Mouse (Mus musculus): Measurements from ENCODE around the gene Alk. TPM values are rescaled to one million over a fixed set of nuclear protein-coding genes. Genes with fewer than 3 reads are reported as not detected.
A peak's percentile ranks its signal among the peaks of the same experiment; 100 is the strongest.

Alk gene
- polyA plus RNA-seq, 1 experiment from 2014 or later: 0.44 TPM

DNA sequence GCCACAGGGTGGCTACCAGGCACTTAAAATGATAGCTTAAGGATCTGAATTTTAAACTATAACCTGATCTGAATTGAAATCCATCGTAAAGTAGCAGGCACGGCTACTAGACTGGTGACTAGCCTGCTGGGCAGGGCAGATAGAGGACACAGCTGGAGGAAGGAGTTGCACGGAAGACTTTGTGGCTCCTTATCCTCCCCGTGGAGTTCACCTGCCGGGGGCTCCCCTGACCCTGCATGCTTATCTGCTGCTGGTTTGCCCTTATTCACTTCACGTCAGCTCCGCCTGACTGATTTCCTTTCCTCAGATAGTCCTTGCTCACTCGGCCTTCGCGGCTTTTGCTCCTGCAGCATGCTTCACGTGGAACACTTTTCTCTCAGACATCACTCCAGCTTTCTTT is 484.1 kb downstream of the Alk start:
- Histone ChIP-seq H3K27me3 (replicated peaks) (no peaks in the 10 kb centered on the region), H3K9ac (no peak overlapping the region), H3K36me3 (no peaks in the 10 kb centered on the region), H3K4me2 (no peak overlapping the region), H3K4me1 (no peaks in the 10 kb centered on the region), H3K9me3 (peaks cover 8% of the 10 kb centered on the region; the same call in 1 of the 2 replicates), H3K27ac (replicated peaks) (no peak overlapping the region), H3K4me3 (no peak overlapping the region)
- WGBS: 54% methylated on average over 11 of the region's 11 CpGs
- ATAC-seq (ENCODE audit: extremely low read depth, insufficient number of reproducible peaks, low FRiP score, low TSS enrichment): no peak

DNA sequence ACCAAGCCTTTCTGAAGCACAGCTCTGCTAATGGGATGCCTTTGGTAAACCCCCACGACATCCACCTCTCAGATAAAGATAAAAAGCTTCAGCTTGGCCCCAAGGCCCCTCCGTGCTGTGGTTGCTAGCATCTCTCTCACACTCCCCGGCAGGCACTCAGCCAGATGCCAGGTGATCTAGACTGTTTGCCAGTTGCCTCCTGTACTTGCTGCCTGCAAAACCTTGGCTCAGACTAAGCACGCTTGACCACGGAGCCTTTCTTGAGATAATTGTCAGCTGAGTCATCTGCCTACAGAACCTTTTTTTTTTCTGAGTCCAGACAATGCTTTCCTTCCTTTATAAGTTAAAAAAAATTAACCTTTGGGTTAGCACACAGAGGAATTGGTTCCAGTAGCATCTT is 486.1 kb downstream of the Alk start:
- no peak for ATAC-seq (ENCODE audit: extremely low read depth, insufficient number of reproducible peaks, low FRiP score, low TSS enrichment)
- no peak overlapping the region for H3K4me2 ChIP-seq
- H3K4me1 ChIP-seq: no peaks in the 10 kb centered on the region
- H3K4me3 ChIP-seq: no peak overlapping the region
- H3K36me3 ChIP-seq: no peaks in the 10 kb centered on the region
- H3K9ac ChIP-seq: no peak overlapping the region
- WGBS: 34% methylated on average over 5 of the region's 5 CpGs
- H3K27me3 ChIP-seq (replicated peaks): 0 out of 2 replicates have a peak, but pooled peaks cover 5% of the 10 kb centered on the region
- peaks cover 7% of the 10 kb centered on the region; the same call in 1 of the 2 replicates for H3K9me3 ChIP-seq
- no peak overlapping the region for H3K27ac ChIP-seq (replicated peaks)

DNA sequence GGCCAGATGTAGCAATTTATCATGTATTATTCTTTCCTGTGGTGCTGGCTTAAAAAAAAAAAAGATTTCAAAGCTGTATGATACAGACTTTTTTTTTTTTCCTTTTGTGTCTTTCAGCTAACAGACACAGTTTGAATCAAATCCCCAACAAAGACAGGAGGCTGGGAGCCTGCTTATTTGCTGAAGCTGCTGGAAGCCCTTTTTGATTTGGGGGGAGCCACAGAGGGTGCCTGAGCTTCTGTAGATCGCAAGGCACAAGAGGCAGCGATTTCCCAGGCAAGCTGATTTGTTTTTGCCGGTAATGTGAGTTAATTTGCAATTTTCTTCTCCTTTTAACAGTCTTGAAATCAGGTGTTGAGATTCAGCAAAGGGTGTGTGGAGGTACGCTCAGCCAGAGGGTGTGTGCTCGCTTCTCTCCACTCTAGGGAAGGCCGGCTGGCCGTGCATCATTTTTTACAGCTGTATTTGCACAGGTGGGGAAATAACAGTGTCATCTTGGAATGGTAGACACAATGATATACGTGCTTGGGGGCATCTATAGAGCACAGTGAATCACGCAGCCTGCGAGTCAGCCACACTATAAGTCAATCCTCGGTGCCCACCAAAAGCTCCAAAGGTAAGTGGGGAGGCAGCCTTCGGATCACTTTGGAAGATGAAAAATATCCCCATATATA is 489.0 kb downstream of the Alk start:
- H3K4me2 ChIP-seq: no peak overlapping the region
- no peak overlapping the region for H3K27ac ChIP-seq (replicated peaks)
- WGBS: 54% methylated on average over 12 of the region's 12 CpGs

DNA sequence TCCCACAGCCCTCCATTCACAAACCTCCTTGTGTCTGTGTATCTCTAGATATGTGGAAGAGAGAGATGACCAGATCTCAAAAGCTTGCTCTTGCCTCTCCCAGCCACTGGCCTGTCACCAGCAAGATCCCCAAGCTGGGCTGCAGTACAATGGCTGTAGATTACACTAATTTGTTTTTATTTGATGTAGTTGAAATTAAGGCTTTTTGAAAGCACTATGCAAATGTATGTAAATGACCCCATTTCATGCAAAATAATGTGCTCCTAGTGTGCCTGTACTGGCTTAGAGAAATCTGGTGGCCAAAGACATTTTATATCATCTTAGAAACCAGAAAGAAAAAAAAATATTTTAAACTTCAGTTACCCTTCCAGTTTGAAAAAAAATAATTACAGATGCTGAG is 492.4 kb downstream of the Alk start:
- Histone ChIP-seq H3K4me2 (no peak overlapping the region), H3K4me3 (no peak overlapping the region), H3K9me3 (no peaks in the 10 kb centered on the region), H3K27ac (replicated peaks) (no peak overlapping the region), H3K9ac (no peak overlapping the region), H3K4me1 (no peaks in the 10 kb centered on the region), H3K36me3 (no peaks in the 10 kb centered on the region), H3K27me3 (replicated peaks) (0 out of 2 replicates have a peak, but pooled peaks cover 5% of the 10 kb centered on the region)
- ATAC-seq (ENCODE audit: extremely low read depth, insufficient number of reproducible peaks, low FRiP score, low TSS enrichment): no peak

More for the DNA sequence above, 489.0 kb downstream of the Alk start:
- H3K36me3 ChIP-seq: no peaks in the 10 kb centered on the region
- no peaks in the 10 kb centered on the region for H3K4me1 ChIP-seq
- H3K9ac ChIP-seq: no peak overlapping the region
- 0 out of 2 replicates have a peak, but pooled peaks cover 5% of the 10 kb centered on the region for H3K27me3 ChIP-seq (replicated peaks)
- H3K4me3 ChIP-seq: no peak overlapping the region
- no peak for ATAC-seq (ENCODE audit: extremely low read depth, insufficient number of reproducible peaks, low FRiP score, low TSS enrichment)
- no peaks in the 10 kb centered on the region for H3K9me3 ChIP-seq

DNA sequence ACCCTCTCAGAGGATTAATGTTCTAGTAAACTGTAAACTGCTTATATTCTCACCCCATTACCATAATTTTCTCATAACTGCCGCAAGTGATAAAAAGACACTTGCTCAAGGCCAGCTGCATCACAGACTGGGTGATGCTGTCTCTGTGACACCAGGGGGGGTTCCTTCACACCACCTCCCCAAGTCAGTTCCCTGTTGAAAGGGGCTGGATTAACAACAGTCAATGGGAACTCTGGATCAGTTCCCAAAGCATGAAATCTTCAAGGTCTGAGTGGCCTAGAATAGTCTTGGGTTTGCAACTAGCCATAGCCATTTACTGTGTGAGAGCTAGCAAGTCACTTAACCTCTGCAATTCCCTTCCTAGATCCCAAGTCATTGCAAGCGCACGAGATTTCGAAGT is 492.9 kb downstream of the Alk start:
- H3K4me1 ChIP-seq: no peaks in the 10 kb centered on the region
- no peak overlapping the region for H3K4me3 ChIP-seq
- no peaks in the 10 kb centered on the region for H3K9me3 ChIP-seq
- 0 out of 2 replicates have a peak, but pooled peaks cover 5% of the 10 kb centered on the region for H3K27me3 ChIP-seq (replicated peaks)
- H3K36me3 ChIP-seq: no peaks in the 10 kb centered on the region
- ATAC-seq (ENCODE audit: extremely low read depth, insufficient number of reproducible peaks, low FRiP score, low TSS enrichment): no peak
- H3K27ac ChIP-seq (replicated peaks): no peak overlapping the region
- no peak overlapping the region for H3K4me2 ChIP-seq
- H3K9ac ChIP-seq: no peak overlapping the region
- WGBS: 88% methylated on average over 4 of the region's 4 CpGs

DNA sequence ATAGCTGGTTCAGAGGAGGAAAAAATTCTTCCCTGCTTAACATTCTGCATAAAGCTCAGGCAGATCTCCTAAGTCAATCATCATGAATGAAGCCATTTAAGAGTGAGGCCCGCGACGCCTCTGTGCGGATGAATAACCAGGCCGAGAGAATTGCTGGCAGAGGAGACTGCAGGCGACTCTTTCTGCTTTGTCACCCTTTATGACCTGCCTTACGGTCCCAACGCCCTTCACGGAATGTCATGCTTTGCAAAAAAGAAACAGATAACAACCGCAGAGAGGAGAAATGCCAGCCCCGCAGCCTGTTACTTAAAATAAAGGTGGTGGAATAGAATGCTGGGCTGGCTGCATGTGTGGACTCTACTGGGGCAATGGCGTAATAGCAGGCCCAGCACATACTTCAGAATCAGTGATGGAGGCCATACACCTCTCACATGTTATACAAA is 517.1 kb downstream of the Alk start:
- Histone ChIP-seq H3K27me3 (replicated peaks) (no peaks in the 10 kb centered on the region), H3K9me3 (no peaks in the 10 kb centered on the region), H3K4me3 (no peak overlapping the region), H3K9ac (no peak overlapping the region), H3K4me1 (peaks cover 11% of the 10 kb centered on the region), H3K4me2 (0 out of 2 replicates have a peak overlapping the region, but pooled peaks have one; percentile 18), H3K27ac (replicated peaks) (peak overlapping the region; percentile 34), H3K36me3 (no peaks in the 10 kb centered on the region)
- 41% methylated on average over 12 of the region's 12 CpGs for WGBS
- no peak for ATAC-seq (ENCODE audit: extremely low read depth, insufficient number of reproducible peaks, low FRiP score, low TSS enrichment)

DNA sequence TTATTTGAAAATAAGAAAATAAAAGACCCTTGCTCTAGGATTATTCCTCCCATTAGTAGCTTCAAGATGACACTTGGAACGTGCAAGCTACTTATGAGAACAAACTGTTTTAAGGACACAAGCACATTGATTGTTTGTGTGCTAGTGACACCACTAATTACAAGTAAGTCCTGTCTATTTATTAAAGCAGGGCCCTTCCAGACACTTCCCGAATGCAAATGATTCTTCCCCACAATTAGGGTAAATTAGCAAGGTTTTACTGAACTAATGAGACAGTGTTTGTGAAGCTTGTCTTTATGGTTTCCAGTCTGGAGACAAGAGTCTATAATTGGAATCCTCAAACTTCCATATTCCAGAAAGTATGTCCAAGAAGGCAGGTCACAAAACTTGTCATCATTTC is 523.0 kb downstream of the Alk start:
- H3K27me3 ChIP-seq (replicated peaks): no peaks in the 10 kb centered on the region
- 78% methylated on average over 2 of the region's 2 CpGs for WGBS
- H3K4me1 ChIP-seq: peaks cover 12% of the 10 kb centered on the region
- H3K36me3 ChIP-seq: no peaks in the 10 kb centered on the region
- H3K9ac ChIP-seq: no peak overlapping the region
- no peak overlapping the region for H3K27ac ChIP-seq (replicated peaks)
- no peak overlapping the region for H3K4me2 ChIP-seq
- H3K4me3 ChIP-seq: no peak overlapping the region
- no peak for ATAC-seq (ENCODE audit: extremely low read depth, insufficient number of reproducible peaks, low FRiP score, low TSS enrichment)
- H3K9me3 ChIP-seq: no peaks in the 10 kb centered on the region

DNA sequence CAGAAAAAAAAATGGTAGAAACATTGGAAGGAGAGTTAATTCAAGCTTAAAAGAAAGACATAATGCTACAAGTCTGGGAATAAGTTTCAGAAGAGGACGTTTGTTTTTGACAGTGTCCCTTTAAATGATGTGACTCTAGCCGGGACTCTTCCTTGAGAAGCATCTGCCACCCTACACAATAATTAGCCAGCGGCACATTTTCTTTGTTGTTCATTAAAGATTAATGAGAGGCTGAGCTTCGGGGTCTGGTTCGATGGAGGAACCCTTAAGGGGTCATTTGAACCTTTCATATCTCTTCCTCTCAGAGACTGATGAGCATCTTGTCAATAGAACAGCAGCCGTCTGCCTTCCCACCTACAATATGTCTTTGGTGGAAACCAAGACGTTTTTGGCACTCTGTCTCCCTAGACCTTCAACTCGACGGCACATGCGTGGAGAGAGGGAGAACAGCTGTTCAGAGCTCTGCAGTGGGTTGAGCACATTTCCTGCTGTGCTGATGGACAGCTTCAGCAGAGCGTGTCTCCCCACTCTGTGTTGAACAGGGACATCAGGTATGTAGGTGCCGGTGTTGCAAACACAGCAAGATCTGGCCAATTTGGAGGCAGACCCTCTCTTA is 528.0 kb downstream of the Alk start:
- Histone ChIP-seq H3K27ac (replicated peaks) (no peak overlapping the region), H3K27me3 (replicated peaks) (no peaks in the 10 kb centered on the region), H3K4me3 (no peak overlapping the region), H3K4me2 (peak overlapping the region; percentile 39), H3K9me3 (no peaks in the 10 kb centered on the region), H3K36me3 (no peaks in the 10 kb centered on the region), H3K4me1 (peaks cover 15% of the 10 kb centered on the region), H3K9ac (no peak overlapping the region)
- WGBS: 20% methylated on average over 12 of the region's 12 CpGs
- no peak for ATAC-seq (ENCODE audit: extremely low read depth, insufficient number of reproducible peaks, low FRiP score, low TSS enrichment)

DNA sequence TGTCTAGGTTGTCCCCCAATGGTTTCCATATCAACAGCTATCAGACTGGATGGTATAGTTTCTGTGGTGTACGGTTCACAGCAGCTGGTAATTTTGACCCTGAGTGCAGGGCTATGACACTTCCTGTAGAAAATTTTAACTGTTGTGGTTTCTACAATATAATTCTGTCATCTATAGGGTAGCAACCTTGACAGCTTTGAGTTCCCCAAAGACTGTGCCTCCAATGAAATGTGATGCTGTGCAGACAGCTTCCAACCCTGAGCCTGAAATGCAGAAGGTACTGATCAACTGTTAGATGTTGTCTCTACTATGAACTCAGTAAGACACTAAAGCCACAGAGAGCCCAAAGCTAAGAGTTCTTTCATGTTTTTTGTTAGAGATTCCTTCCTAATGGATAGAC is 532.6 kb downstream of the Alk start:
- H3K27me3 ChIP-seq (replicated peaks): no peaks in the 10 kb centered on the region
- no peak overlapping the region for H3K9ac ChIP-seq
- no peak overlapping the region for H3K4me3 ChIP-seq
- no peak for ATAC-seq (ENCODE audit: extremely low read depth, insufficient number of reproducible peaks, low FRiP score, low TSS enrichment)
- H3K4me1 ChIP-seq: peaks cover 12% of the 10 kb centered on the region
- 78% methylated on average over 1 of the region's 1 CpGs for WGBS
- no peak overlapping the region for H3K27ac ChIP-seq (replicated peaks)
- no peak overlapping the region for H3K4me2 ChIP-seq
- H3K36me3 ChIP-seq: no peaks in the 10 kb centered on the region
- no peaks in the 10 kb centered on the region for H3K9me3 ChIP-seq

DNA sequence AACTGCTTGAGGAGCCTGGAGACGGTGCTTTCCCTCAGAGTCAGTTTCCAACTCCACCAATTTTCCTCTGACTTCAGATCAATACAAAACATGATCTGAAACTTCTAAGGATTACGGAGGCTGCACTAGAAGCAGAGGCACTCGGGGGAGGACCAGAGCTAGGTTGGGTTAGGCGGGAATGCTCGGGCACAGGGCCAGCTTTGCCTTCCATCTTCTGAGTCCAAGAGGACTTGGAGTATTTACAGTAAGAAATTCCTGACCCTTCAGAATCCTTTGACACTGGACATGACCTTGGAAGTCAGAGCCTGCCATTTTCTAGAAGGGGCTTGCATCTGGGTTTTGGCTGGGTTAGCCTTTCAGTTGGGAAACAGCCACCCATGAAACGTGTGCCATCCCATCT is 536.3 kb downstream of the Alk start:
- no peak overlapping the region for H3K27ac ChIP-seq (replicated peaks)
- H3K4me1 ChIP-seq: 0 out of 2 replicates have a peak, but pooled peaks cover 3% of the 10 kb centered on the region
- no peak overlapping the region for H3K4me3 ChIP-seq
- H3K9ac ChIP-seq: no peak overlapping the region
- no peaks in the 10 kb centered on the region for H3K9me3 ChIP-seq
- no peak for ATAC-seq (ENCODE audit: extremely low read depth, insufficient number of reproducible peaks, low FRiP score, low TSS enrichment)
- no peaks in the 10 kb centered on the region for H3K36me3 ChIP-seq
- 74% methylated on average over 6 of the region's 6 CpGs for WGBS
- H3K4me2 ChIP-seq: no peak overlapping the region
- no peaks in the 10 kb centered on the region for H3K27me3 ChIP-seq (replicated peaks)

DNA sequence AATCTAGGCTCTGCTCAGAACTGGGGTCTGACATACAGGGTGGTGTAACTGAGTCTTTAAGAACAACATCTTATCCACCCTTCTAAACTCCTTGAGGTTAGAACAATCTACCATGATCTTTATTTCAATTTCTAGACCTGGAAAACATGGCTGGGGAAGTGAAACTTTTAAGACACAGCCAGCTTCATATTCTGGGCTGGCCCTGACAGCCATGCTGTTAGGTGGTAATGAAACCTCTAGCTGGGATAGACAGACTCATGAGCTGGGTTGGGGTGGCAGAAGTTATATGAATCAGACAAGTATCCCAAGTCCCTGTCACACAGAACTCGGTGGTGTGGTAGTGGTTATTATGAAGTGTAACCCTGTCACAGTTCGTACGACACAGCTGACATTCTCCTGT is 541.4 kb downstream of the Alk start:
- Histone ChIP-seq H3K36me3 (no peaks in the 10 kb centered on the region), H3K4me1 (no peaks in the 10 kb centered on the region), H3K9ac (no peak overlapping the region), H3K27me3 (replicated peaks) (no peaks in the 10 kb centered on the region), H3K27ac (replicated peaks) (no peak overlapping the region), H3K9me3 (no peaks in the 10 kb centered on the region), H3K4me2 (no peak overlapping the region), H3K4me3 (no peak overlapping the region)
- ATAC-seq (ENCODE audit: extremely low read depth, insufficient number of reproducible peaks, low FRiP score, low TSS enrichment): no peak
- 73% methylated on average over 3 of the region's 3 CpGs for WGBS

DNA sequence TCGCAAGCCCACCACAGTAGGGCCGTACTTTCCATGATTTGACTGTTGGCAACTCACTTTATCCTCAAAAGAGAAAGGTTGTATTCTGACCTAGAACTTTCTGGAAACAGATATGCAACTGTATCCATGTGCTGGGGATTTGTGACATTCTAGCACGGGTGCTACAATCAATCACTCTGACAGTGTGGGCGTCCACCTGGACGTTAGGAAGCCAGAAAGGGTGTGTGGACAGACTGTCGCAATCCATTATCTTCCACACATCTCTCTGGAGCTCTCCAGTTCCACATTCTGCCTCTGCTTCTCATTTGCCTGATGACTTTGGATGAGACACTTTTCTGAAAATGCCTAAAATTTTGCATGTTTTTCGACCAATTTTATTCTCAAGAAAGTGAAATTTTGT is 545.1 kb downstream of the Alk start:
- no peak for ATAC-seq (ENCODE audit: extremely low read depth, insufficient number of reproducible peaks, low FRiP score, low TSS enrichment)
- Histone ChIP-seq H3K36me3 (no peaks in the 10 kb centered on the region), H3K9ac (no peak overlapping the region), H3K27ac (replicated peaks) (no peak overlapping the region), H3K9me3 (no peaks in the 10 kb centered on the region), H3K4me2 (no peak overlapping the region), H3K4me3 (no peak overlapping the region), H3K4me1 (no peaks in the 10 kb centered on the region), H3K27me3 (replicated peaks) (no peaks in the 10 kb centered on the region)
- WGBS: 61% methylated on average over 7 of the region's 7 CpGs
